Mouse (Mus musculus) heart, embryonic 13.5 days (tissue): Measurements from ENCODE around the gene Ksr1. TPM values are rescaled to one million over a fixed set of nuclear protein-coding genes. Genes with fewer than 3 reads are reported as not detected.

Experiments used
- ATAC-seq: fragments of 200-750 bp; cut with Nextera tagmentation; 2 replicates; pipeline ENCODE4 v1.8.0; 2017; ENCODE audit warnings: moderate TSS enrichment; ENCODE audit not compliant: insufficient number of reproducible peaks, low FRiP score, low TSS enrichment; ENCODE audit errors: extremely low read depth
- H3K27ac ChIP-seq: fragments of 300-500 bp; sonication (generic); replicated peaks from 2 replicates; pipeline ENCODE4 v1.5.1; 2015; ENCODE audit warnings: moderate library complexity, mild to moderate bottlenecking, inconsistent platforms
- H3K27me3 ChIP-seq: fragments of 300-500 bp; sonication (generic); replicated peaks from 2 replicates; pipeline ENCODE4 v1.6.1; 2015; ENCODE audit warnings: mild to moderate bottlenecking, inconsistent platforms
- H3K36me3 ChIP-seq: fragments of 300-500 bp; sonication (generic); 2 replicates; pipeline ENCODE4 v1.6.1; 2015; ENCODE audit warnings: mild to moderate bottlenecking, inconsistent platforms
- H3K4me1 ChIP-seq: fragments of 300-500 bp; sonication (generic); 2 replicates; pipeline ENCODE4 v1.6.1; 2015; ENCODE audit warnings: inconsistent platforms
- H3K4me2 ChIP-seq: fragments of 300-500 bp; sonication (generic); 2 replicates; pipeline ENCODE4 v1.6.1; 2015; ENCODE audit warnings: inconsistent platforms, mild to moderate bottlenecking, moderate library complexity
- H3K4me3 ChIP-seq: fragments of 300-500 bp; sonication (generic); 2 replicates; pipeline ENCODE4 v1.5.1; 2015; ENCODE audit warnings: moderate library complexity, mild to moderate bottlenecking, inconsistent platforms
- H3K9ac ChIP-seq: fragments of 300-500 bp; sonication (generic); 2 replicates; pipeline ENCODE4 v1.6.1; 2015; ENCODE audit warnings: inconsistent platforms, mild to moderate bottlenecking, moderate library complexity
- H3K9me3 ChIP-seq: fragments of 300-500 bp; sonication (generic); 2 replicates; pipeline ENCODE4 v1.6.1; 2016; ENCODE audit warnings: inconsistent platforms
- WGBS: fragments of 180-500 bp; shearing (Covaris S2); methylation state at CpG from one replicate; pipeline ENCODE4 v1.1.7; 2015; ENCODE audit warnings: mixed read lengths; 5-methylcytosine and 5-hydroxymethylcytosine counted together
- polyA plus RNA-seq: library from polyadenylated mRNA; unstranded; fragments of >200 nt; fragmentation: Nextera tagmentation; extraction: Ambion mirVana; gene quantifications from 2 replicates; pipeline ENCODE4 v1.2.1, GENCODE M21; 2015

Ksr1 gene
- polyA plus RNA-seq, 1 experiment from 2014 or later = 2.4 TPM

GRCm38 (mm10) chr11:79172054-79172453 lies 25.8 kb upstream of the Ksr1 start:
- Histone ChIP-seq H3K9me3 (no peaks in the 10 kb centered on the region), H3K4me2 (no peak overlapping the region), H3K9ac (no peak overlapping the region), H3K4me3 (no peak overlapping the region), H3K4me1 (no peaks in the 10 kb centered on the region), H3K27me3 (no peaks in the 10 kb centered on the region), H3K27ac (no peak overlapping the region), H3K36me3 (no peaks in the 10 kb centered on the region)
- no peak for ATAC-seq
- 76% methylated on average over 7 of the region's 7 CpGs for WGBS

GRCm38 (mm10) chr11:79166582-79167300 lies 20.5 kb upstream of the Ksr1 start:
- 61% methylated on average over 4 of the region's 4 CpGs for WGBS

GRCm38 (mm10) chr11:79161077-79161758 lies 15.0 kb upstream of the Ksr1 start:
- Histone ChIP-seq H3K27me3 (no peaks in the 10 kb centered on the region), H3K36me3 (no peaks in the 10 kb centered on the region), H3K9me3 (no peaks in the 10 kb centered on the region), H3K4me1 (peaks cover 22% of the 10 kb centered on the region), H3K4me2 (no peak overlapping the region), H3K27ac (no peak overlapping the region), H3K9ac (no peak overlapping the region), H3K4me3 (no peak overlapping the region)
- WGBS = 80% methylated on average over 6 of the region's 6 CpGs
- ATAC-seq = no peak

More at GRCm38 (mm10) chr11:79166582-79167300, 20.5 kb upstream of the Ksr1 start:
- no peak overlapping the region for H3K9ac ChIP-seq
- no peak for ATAC-seq
- H3K27me3 ChIP-seq = no peaks in the 10 kb centered on the region
- H3K4me1 ChIP-seq = peaks cover 10% of the 10 kb centered on the region
- H3K4me3 ChIP-seq = no peak overlapping the region
- no peak overlapping the region for H3K27ac ChIP-seq
- H3K4me2 ChIP-seq = no peak overlapping the region
- H3K9me3 ChIP-seq = no peaks in the 10 kb centered on the region
- H3K36me3 ChIP-seq = no peaks in the 10 kb centered on the region

- no peaks in the 10 kb centered on the region for H3K27me3 ChIP-seq
- H3K36me3 ChIP-seq = no peaks in the 10 kb centered on the region
- no peak overlapping the region for H3K4me3 ChIP-seq
- H3K4me2 ChIP-seq = no peak overlapping the region
- 79% methylated on average over 6 of the region's 6 CpGs for WGBS
- H3K9ac ChIP-seq = no peak overlapping the region
- peaks cover 22% of the 10 kb centered on the region for H3K4me1 ChIP-seq
- no peak overlapping the region for H3K27ac ChIP-seq
- no peaks in the 10 kb centered on the region for H3K9me3 ChIP-seq
- no peak for ATAC-seq
These were observed 13.9 kb upstream of the Ksr1 start for GRCm38 (mm10) chr11:79160127-79160526.

GRCm38 (mm10) chr11:79157729-79158128 lies 11.5 kb upstream of the Ksr1 start:
- H3K4me3 ChIP-seq = no peak overlapping the region
- ATAC-seq = no peak
- H3K27ac ChIP-seq = peak overlapping the region; percentile 48
- H3K27me3 ChIP-seq = no peaks in the 10 kb centered on the region
- no peak overlapping the region for H3K4me2 ChIP-seq
- H3K4me1 ChIP-seq = peaks cover 12% of the 10 kb centered on the region; the same call in 1 of the 2 replicates
- H3K9me3 ChIP-seq = no peaks in the 10 kb centered on the region
- H3K36me3 ChIP-seq = no peaks in the 10 kb centered on the region
- no peak overlapping the region for H3K9ac ChIP-seq
- WGBS = 61% methylated on average over 4 of the region's 4 CpGs

- H3K4me3 ChIP-seq = no peak overlapping the region
- 67% methylated on average over 6 of the region's 6 CpGs for WGBS
- H3K27ac ChIP-seq = no peak overlapping the region
- no peak overlapping the region for H3K9ac ChIP-seq
- no peaks in the 10 kb centered on the region for H3K9me3 ChIP-seq
- H3K27me3 ChIP-seq = no peaks in the 10 kb centered on the region
- ATAC-seq = no peak
- H3K4me1 ChIP-seq = peaks cover 12% of the 10 kb centered on the region; the same call in 1 of the 2 replicates
- H3K36me3 ChIP-seq = no peaks in the 10 kb centered on the region
- H3K4me2 ChIP-seq = no peak overlapping the region
These were observed 9.1 kb upstream of the Ksr1 start for GRCm38 (mm10) chr11:79155348-79155747.

GRCm38 (mm10) chr11:79152696-79153095 lies 6.5 kb upstream of the Ksr1 start:
- no peak for ATAC-seq
- Histone ChIP-seq H3K9ac (no peak overlapping the region), H3K9me3 (no peaks in the 10 kb centered on the region), H3K4me1 (peaks cover 7% of the 10 kb centered on the region; the same call in 1 of the 2 replicates), H3K4me2 (no peak overlapping the region), H3K36me3 (no peaks in the 10 kb centered on the region), H3K27me3 (no peaks in the 10 kb centered on the region), H3K27ac (no peak overlapping the region), H3K4me3 (no peak overlapping the region)
- WGBS = 66% methylated on average over 5 of the region's 5 CpGs

DNA sequence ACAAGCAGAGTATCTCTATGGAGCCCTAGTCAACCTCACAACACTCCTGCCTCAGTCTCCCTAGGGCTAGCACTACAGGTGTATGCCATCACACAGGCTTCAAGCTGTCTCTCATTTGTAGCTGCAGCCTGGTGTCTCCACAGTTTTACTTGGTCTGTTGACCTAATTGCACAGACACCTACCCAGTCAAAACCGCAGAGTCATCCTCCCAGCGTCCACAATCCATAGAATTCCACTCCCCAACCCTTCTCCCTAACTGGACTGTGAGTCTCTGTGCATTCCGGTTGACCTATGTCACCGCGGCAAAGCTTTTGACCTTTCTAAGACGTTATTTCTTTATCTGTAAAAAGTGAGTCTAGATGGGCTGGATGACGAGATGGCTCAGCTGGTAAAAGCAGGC lies 5.7 kb upstream of the Ksr1 start:
- WGBS = 64% methylated on average over 7 of the region's 7 CpGs
- no peak overlapping the region for H3K9ac ChIP-seq
- ATAC-seq = no peak
- no peaks in the 10 kb centered on the region for H3K36me3 ChIP-seq
- H3K27ac ChIP-seq = no peak overlapping the region
- no peaks in the 10 kb centered on the region for H3K9me3 ChIP-seq
- H3K4me1 ChIP-seq = 0 out of 2 replicates have a peak, but pooled peaks cover 5% of the 10 kb centered on the region
- H3K4me3 ChIP-seq = no peak overlapping the region
- no peak overlapping the region for H3K4me2 ChIP-seq
- H3K27me3 ChIP-seq = no peaks in the 10 kb centered on the region

GRCm38 (mm10) chr11:79150301-79150700 lies 4.1 kb upstream of the Ksr1 start:
- Histone ChIP-seq H3K4me3 (no peak overlapping the region), H3K9ac (no peak overlapping the region), H3K4me1 (peaks cover 9% of the 10 kb centered on the region), H3K4me2 (no peak overlapping the region), H3K27ac (no peak overlapping the region), H3K36me3 (no peaks in the 10 kb centered on the region), H3K9me3 (no peaks in the 10 kb centered on the region), H3K27me3 (no peaks in the 10 kb centered on the region)
- 47% methylated on average over 3 of the region's 3 CpGs for WGBS
- no peak for ATAC-seq

- no peaks in the 10 kb centered on the region for H3K36me3 ChIP-seq
- 61% methylated on average over 4 of the region's 4 CpGs for WGBS
These were observed 3.1 kb upstream of the Ksr1 start for GRCm38 (mm10) chr11:79149295-79149694.

GRCm38 (mm10) chr11:79148783-79149182 lies 2.6 kb upstream of the Ksr1 start:
- Histone ChIP-seq H3K9me3 (no peaks in the 10 kb centered on the region), H3K27me3 (no peaks in the 10 kb centered on the region), H3K4me2 (no peak overlapping the region), H3K36me3 (no peaks in the 10 kb centered on the region), H3K4me1 (peaks cover 24% of the 10 kb centered on the region), H3K4me3 (no peak overlapping the region), H3K9ac (no peak overlapping the region), H3K27ac (no peak overlapping the region)
- ATAC-seq = no peak
- WGBS = 72% methylated on average over 4 of the region's 4 CpGs

More at GRCm38 (mm10) chr11:79149295-79149694, 3.1 kb upstream of the Ksr1 start:
- H3K9me3 ChIP-seq = no peaks in the 10 kb centered on the region
- H3K27ac ChIP-seq = no peak overlapping the region
- H3K4me1 ChIP-seq = peaks cover 19% of the 10 kb centered on the region
- no peak overlapping the region for H3K4me2 ChIP-seq
- no peak overlapping the region for H3K9ac ChIP-seq
- ATAC-seq = no peak
- no peaks in the 10 kb centered on the region for H3K27me3 ChIP-seq
- H3K4me3 ChIP-seq = no peak overlapping the region
